Mouse (Mus musculus): ENCODE results near the gene Acly. TPM values are rescaled to one million over a fixed set of nuclear protein-coding genes. Genes with fewer than 3 reads are reported as not detected.

Gene Acly
- total RNA-seq (2023), result 116 and 138 TPM in 2 replicates

GRCm38 (mm10) chr11:100527458-100528374, at the start of gene Acly:
Acly (minus strand) TSS chr11:100528000.

GRCm38 (mm10) chr11:100574708-100575483, 47.1 kb upstream of the Acly start, which contains the start of gene Cnp:
Cnp (plus strand) TSS chr11:100574904.

GRCm38 (mm10) chr11:100544832-100545745, 17.3 kb upstream of the Acly start, which contains the start of gene Ttc25:
Ttc25 (plus strand) TSS chr11:100545607.

GRCm38 (mm10) chr11:100472197-100472934, 55.4 kb downstream of the Acly start, which contains the start of gene Klhl11:
Klhl11 (minus strand) TSS chr11:100472741.

GRCm38 (mm10) chr11:100441797-100442196, 86.0 kb downstream of the Acly start, which contains the start of the genes Nt5c3b and Klhl10:
Nt5c3b (minus strand) TSS chr11:100441808.
Klhl10 (plus strand) TSS chr11:100441917.

Other genes starting within 250 kb of the Acly start
- 1,814 and 1,969 TPM in 2 replicates for gene Eif1, start 208.1 kb downstream of the Acly start, total RNA-seq (2023)
- gene Gast, start 193.6 kb downstream of the Acly start, total RNA-seq (2023), result not detected in 2 replicates
- gene Hap1, start 171.9 kb downstream of the Acly start, total RNA-seq (2023), result 0.22 and 0.34 TPM in 2 replicates
- gene Jup, start 130.2 kb downstream of the Acly start, total RNA-seq (2023), result 15.8 and 23.9 TPM in 2 replicates
- gene P3h4, start 113.2 kb downstream of the Acly start, total RNA-seq (2023), result 0.22 and 0.23 TPM in 2 replicates
- 0.51 and 0.68 TPM in 2 replicates for gene Fkbp10, start 112.3 kb downstream of the Acly start, total RNA-seq (2023)
- gene Nt5c3b, start 86.2 kb downstream of the Acly start, total RNA-seq (2023), result 4.1 and 4.5 TPM in 2 replicates
- not detected in 2 replicates for gene Klhl10, start 86.1 kb downstream of the Acly start, total RNA-seq (2023)
- 15.6 and 20.5 TPM in 2 replicates for gene Klhl11, start 55.3 kb downstream of the Acly start, total RNA-seq (2023)
- not detected in 2 replicates for gene Ttc25, start 17.6 kb upstream of the Acly start, total RNA-seq (2023)
- 8.8 and 11.1 TPM in 2 replicates for gene Cnp, start 46.9 kb upstream of the Acly start, total RNA-seq (2023)
- 38.6 and 41.5 TPM in 2 replicates for gene Nkiras2, start 91.2 kb upstream of the Acly start, total RNA-seq (2023)
- 130 and 149 TPM in 2 replicates for gene Dnajc7, start 92.2 kb upstream of the Acly start, total RNA-seq (2023)
- gene Zfp385c, start 164.5 kb upstream of the Acly start, total RNA-seq (2023), result not detected in 2 replicates
- 24.0 and 25.9 TPM in 2 replicates for gene Dhx58, start 176.3 kb upstream of the Acly start, total RNA-seq (2023)
- 7.2 and 8.3 TPM in 2 replicates for gene Kat2a, start 184.5 kb upstream of the Acly start, total RNA-seq (2023)
- gene Hspb9, start 185.8 kb upstream of the Acly start, total RNA-seq (2023), result not detected in 2 replicates
- gene Rab5c, start 210.2 kb upstream of the Acly start, total RNA-seq (2023), result 158 and 168 TPM in 2 replicates
- gene Kcnh4, start 231.9 kb upstream of the Acly start, total RNA-seq (2023), result not detected in 2 replicates
- not detected in 2 replicates for gene Hcrt, start 234.9 kb upstream of the Acly start, total RNA-seq (2023)
- gene Ghdc, start 243.0 kb upstream of the Acly start, total RNA-seq (2023), result 8.8 and 13.0 TPM in 2 replicates